Mouse (Mus musculus) ES-E14 (cell line): ENCODE measurements around the gene Map3k14. TPM values are rescaled to one million over a fixed set of nuclear protein-coding genes. Genes with fewer than 3 reads are reported as not detected.

ENCODE experiments used
- DNase-seq: peaks from one replicate; pipeline ENCODE4 v3.0.0-alpha.2; 2013; ENCODE audit warnings: low read depth, low spot score
- H3K27ac ChIP-seq: 2 replicates; pipeline ENCODE4 v1.5.1; 2012; ENCODE audit warnings: low read depth, mild to moderate bottlenecking, low read length, moderate library complexity, mixed read lengths; ENCODE audit not compliant: poor library complexity, insufficient read depth, severe bottlenecking
- H3K36me3 ChIP-seq: 2 replicates; pipeline ENCODE4 v1.6.1; 2012; ENCODE audit warnings: mild to moderate bottlenecking, low read length, moderate library complexity, mixed read lengths; ENCODE audit not compliant: control insufficient read depth, poor library complexity, insufficient read depth, severe bottlenecking
- H3K4me1 ChIP-seq, 2 experiments: fragments of 150-350 bp in 1 of 2; sonication (generic) in 1 of 2; 2 replicates each; pipeline ENCODE4 v1.6.1; 2012; ENCODE audit warnings: low read length in 2 of 2, mild to moderate bottlenecking in 1 of 2, mixed read lengths in 1 of 2; ENCODE audit not compliant: control insufficient read depth in 2 of 2, insufficient read depth in 2 of 2, poor library complexity in 1 of 2
- H3K4me3 ChIP-seq, 2 experiments: fragments of 150-350 bp in 1 of 2; sonication (generic) in 1 of 2; 2 replicates each; pipeline ENCODE4 v1.5.1; 2012; ENCODE audit warnings: low read length in 2 of 2, low read depth in 1 of 2, mild to moderate bottlenecking in 1 of 2, mixed read lengths in 1 of 2; ENCODE audit not compliant: insufficient read depth in 1 of 2, poor library complexity in 1 of 2, severe bottlenecking in 1 of 2
- H3K9ac ChIP-seq: 2 replicates; pipeline ENCODE4 v1.6.1; 2012; ENCODE audit warnings: low read depth, mild to moderate bottlenecking, low read length, mixed read lengths; ENCODE audit not compliant: poor library complexity, insufficient read depth, severe bottlenecking
- H3K9me3 ChIP-seq: fragments of 150-350 bp; sonication (generic); 2 replicates; pipeline ENCODE4 v1.6.1; 2012; ENCODE audit warnings: low read depth, mild to moderate bottlenecking, low read length; ENCODE audit not compliant: control insufficient read depth, insufficient read depth
- CHD2 ChIP-seq: IDR thresholded peaks from 2 replicates; pipeline ENCODE4 v1.6.1; 2014; ENCODE audit warnings: mild to moderate bottlenecking, low read depth, low read length, inconsistent platforms
- HCFC1 ChIP-seq: IDR thresholded peaks from 2 replicates; pipeline ENCODE4 v1.6.1; 2012; ENCODE audit warnings: low read length, inconsistent platforms, borderline replicate concordance; ENCODE audit not compliant: insufficient read depth
- MAFK ChIP-seq: IDR thresholded peaks from 2 replicates; pipeline ENCODE4 v1.6.1; 2014; ENCODE audit warnings: mild to moderate bottlenecking, low read depth, low read length, inconsistent platforms; ENCODE audit not compliant: insufficient read depth
- ZC3H11A ChIP-seq: IDR thresholded peaks from 2 replicates; pipeline ENCODE4 v1.6.1; 2012; ENCODE audit warnings: low read depth, mild to moderate bottlenecking, inconsistent platforms, low read length, borderline replicate concordance
- ZNF384 ChIP-seq: IDR thresholded peaks from 2 replicates; pipeline ENCODE4 v1.6.1; 2012; ENCODE audit warnings: low read depth, low read length, inconsistent platforms
- in situ Hi-C, 2 experiments: fragments of 600-800 bp; cut with MboI; formaldehyde crosslinking; loops; one replicate each; pipeline ENCODE4 v1.15.1; 2025; ENCODE audit warnings: low sequenced_read_pairs in 2 of 2, inconsistent platforms in 1 of 2; ENCODE audit not compliant: unreplicated experiment in 2 of 2
- total RNA-seq: library from RNA; depleted of rRNA; stranded (reverse); fragments of 300-350 nt; gene quantifications from 2 replicates; pipeline ENCODE4 v1.2.3, GENCODE M21; 2012

The Map3k14 gene
- total RNA-seq, 1 experiment: 4.5 TPM

DNA sequence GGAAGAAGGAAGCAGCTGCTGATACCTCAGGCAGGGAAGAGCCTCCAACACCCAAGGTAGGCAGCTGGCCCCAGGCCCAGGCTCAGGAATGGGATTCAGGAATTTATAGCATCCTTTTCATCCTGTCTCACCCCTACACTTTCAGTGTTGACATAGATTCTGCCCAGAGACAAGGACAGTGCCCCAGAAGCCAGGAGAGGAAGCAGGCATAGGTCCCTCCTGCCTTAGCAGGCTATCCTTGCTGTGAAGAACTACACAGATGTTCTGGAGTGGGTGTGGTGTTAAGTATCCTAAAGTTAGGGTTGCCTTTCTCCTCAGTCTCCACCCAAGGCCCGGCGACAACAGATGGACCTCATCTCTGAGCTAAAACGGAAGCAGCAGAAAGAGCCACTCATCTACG is 69.9 kb downstream of the Map3k14 start:
- Histone ChIP-seq H3K36me3 (no peaks in the 10 kb centered on the region), H3K9ac (no peak overlapping the region), H3K9me3 (no peaks in the 10 kb centered on the region), H3K4me3 (no peak overlapping the region), H3K27ac (no peak overlapping the region), H3K4me1 (peaks cover 0 to 16% of the 10 kb centered on the region in 2 experiments; a peak in 2 of 4 replicates)
- TF ChIP-seq MAFK (no peak), CHD2 (no peak), ZNF384 (no peak), HCFC1 (no peak)
- in situ Hi-C loops: no loop called here
- no peak for DNase-seq

DNA sequence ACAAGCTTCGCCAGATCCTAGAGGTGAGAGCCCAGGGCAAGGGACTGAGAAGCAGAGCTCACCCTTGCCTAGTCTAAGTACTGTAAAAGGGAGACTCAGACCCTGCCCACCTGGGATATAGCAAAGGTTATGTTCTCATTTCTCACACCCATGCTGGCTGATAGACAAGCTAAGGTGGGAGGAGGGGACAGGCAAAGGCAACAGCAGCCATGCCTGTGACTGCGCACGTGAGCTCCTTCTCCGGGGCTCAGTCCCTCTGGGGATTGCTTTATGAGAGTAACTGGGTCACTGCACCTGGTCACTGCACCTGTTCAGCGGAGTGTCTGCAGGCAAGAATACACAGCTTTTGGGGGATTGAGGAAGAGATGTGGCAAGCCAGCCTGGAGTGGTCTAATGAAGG is 71.6 kb downstream of the Map3k14 start:
- in situ Hi-C loops: no loop called here

DNA sequence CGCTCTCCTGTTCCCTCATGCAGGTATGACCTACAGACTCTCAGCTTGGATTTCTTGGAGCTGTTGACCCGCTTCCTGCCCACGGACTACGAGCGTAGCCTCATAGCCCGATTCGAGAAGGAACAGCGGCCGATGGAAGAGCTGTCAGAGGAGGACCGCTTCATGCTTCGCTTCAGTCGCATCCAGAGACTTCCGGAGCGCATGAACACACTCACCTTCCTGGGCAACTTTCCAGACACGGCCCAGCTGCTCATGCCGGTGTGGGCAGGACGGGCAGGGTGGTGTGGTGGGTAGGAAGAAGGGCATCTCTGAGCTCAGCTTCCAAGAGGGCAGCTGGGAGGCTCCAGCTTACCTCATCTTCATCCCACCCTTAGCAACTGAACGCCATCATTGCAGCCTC is 72.0 kb downstream of the Map3k14 start:
- DNase-seq: no peak
- Histone ChIP-seq H3K4me1 (peaks cover 0 to 18% of the 10 kb centered on the region in 2 experiments; a peak in 2 of 4 replicates), H3K4me3 (no peak overlapping the region), H3K27ac (no peak overlapping the region), H3K9me3 (no peaks in the 10 kb centered on the region), H3K9ac (no peak overlapping the region), H3K36me3 (no peaks in the 10 kb centered on the region)
- in situ Hi-C loops: no loop called here
- TF ChIP-seq MAFK (no peak), HCFC1 (no peak), ZC3H11A (no peak), ZNF384 (no peak), CHD2 (no peak)

More for the DNA sequence above, 71.6 kb downstream of the Map3k14 start:
- Histone ChIP-seq H3K4me1 (peaks cover 0 to 18% of the 10 kb centered on the region in 2 experiments; a peak in 2 of 4 replicates), H3K27ac (no peak overlapping the region), H3K4me3 (no peak overlapping the region), H3K9ac (no peak overlapping the region), H3K9me3 (no peaks in the 10 kb centered on the region), H3K36me3 (no peaks in the 10 kb centered on the region)
- no peak for DNase-seq
- TF ChIP-seq ZNF384 (no peak), HCFC1 (no peak), ZC3H11A (no peak), CHD2 (no peak), MAFK (no peak)

DNA sequence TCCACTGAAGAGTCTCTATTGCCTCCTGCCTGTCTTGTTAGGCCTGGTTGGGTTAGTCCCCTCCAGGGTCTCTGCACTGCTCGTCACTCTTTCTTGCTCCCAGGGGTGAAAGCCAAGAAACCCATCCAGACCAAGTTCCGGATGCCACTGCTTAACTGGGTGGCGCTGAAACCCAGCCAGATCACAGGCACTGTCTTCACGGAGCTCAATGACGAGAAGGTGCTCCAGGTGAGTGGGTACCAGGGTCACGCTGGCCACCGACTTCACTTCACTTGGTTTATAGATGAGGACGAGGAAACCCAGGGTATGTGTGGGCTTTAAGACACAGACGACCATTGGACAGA is 73.5 kb downstream of the Map3k14 start:
- TF ChIP-seq ZC3H11A: no peak
- no peak for TF ChIP-seq CHD2
- H3K4me1 ChIP-seq: peaks cover 0 to 15% of the 10 kb centered on the region in 2 experiments; a peak in 2 of 4 replicates
- no peak overlapping the region for H3K27ac ChIP-seq
- H3K9ac ChIP-seq: no peak overlapping the region
- in situ Hi-C loops: no loop called here
- peak overlapping the region in 1 of 2 experiments; percentile 65; a peak in 2 of 4 replicates for H3K4me3 ChIP-seq
- DNase-seq: no peak
- H3K9me3 ChIP-seq: no peaks in the 10 kb centered on the region
- H3K36me3 ChIP-seq: no peaks in the 10 kb centered on the region
